Mouse (Mus musculus): ENCODE data around the gene Fbxw2.

- no peak for TF ChIP-seq TCF3 (IDR thresholded peaks at IDR 0.05; ENCODE audit: insufficient read length, low read depth)
- no peak for TF ChIP-seq POLR2A (IDR thresholded peaks at IDR 0.05; ENCODE audit: insufficient read length, low read depth)
- no peak for TF ChIP-seq E2F4 (IDR thresholded peaks at IDR 0.05; ENCODE audit: insufficient read depth)
- no peak for TF ChIP-seq USF1 (IDR thresholded peaks at IDR 0.05; ENCODE audit: low read depth)
- TF ChIP-seq POLR2AphosphoS2 (IDR thresholded peaks at IDR 0.05; ENCODE audit: insufficient read length, low read depth), result no peak
- no peak for TF ChIP-seq TCF12 (IDR thresholded peaks at IDR 0.05; ENCODE audit: insufficient read depth, poor library complexity, severe bottlenecking)
These were observed 535 bp upstream of the Fbxw2 start for GRCm38 (mm10) chr2:34826460-34827231.

Measured in myocyte (in vitro differentiated cells).